Mouse (Mus musculus): Measurements from ENCODE around the gene Cln5. TPM values are rescaled to one million over a fixed set of nuclear protein-coding genes. Genes with fewer than 3 reads are reported as not detected.
A peak's percentile ranks its signal among the peaks of the same experiment; 100 is the strongest.

Gene Cln5
- total RNA-seq, 2 experiments from 2014 or later, result 39.2 to 43.9 TPM

DNA sequence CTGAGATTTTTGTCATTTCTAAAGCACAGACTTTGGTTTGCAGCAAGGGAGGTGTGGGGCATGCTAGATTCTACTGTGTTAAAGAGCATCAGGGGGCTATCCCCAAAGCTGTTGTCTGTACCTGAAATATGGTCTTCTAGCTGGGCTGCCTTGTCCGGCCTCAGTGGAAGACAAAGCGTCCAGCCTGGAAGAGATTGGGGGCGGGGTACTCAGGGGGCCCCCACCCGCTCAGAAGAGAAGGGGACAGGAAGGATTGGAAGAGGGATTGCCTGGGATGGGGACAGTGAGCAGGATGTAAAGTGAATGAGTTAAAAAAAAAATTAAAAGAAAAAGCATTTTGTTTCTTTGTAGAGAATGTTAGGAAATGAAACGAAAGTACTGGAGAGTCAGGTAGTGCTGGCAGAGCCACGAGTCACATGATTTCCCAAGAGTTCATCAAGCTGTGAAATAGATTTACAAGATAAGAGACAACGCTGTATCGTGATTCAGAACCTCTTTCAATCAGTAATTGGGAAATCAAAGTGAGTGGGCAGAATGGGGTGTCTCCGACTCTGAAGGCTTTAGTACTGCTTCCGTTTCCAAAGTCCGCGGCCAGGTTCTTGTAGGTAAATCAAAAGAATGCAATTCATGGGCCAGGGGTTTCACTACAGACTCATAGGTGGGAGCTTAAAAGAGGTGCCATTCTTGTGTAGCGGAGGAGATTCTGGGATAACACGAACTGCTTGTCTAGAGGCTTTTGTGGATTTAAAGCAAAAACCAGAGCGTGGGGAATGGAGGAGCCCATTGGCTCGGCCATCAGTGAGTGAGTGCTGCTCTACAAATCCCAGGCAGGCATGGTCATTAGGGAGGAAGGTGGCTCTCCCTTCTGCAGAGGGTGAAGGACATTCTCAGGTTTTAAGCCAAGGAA, 8.2 kb downstream of the Cln5 start:
- ATAC-seq (replicated peaks; ENCODE audit: poor library complexity), result 0 out of 2 replicates have a peak, but pooled peaks have one; percentile 24

DNA sequence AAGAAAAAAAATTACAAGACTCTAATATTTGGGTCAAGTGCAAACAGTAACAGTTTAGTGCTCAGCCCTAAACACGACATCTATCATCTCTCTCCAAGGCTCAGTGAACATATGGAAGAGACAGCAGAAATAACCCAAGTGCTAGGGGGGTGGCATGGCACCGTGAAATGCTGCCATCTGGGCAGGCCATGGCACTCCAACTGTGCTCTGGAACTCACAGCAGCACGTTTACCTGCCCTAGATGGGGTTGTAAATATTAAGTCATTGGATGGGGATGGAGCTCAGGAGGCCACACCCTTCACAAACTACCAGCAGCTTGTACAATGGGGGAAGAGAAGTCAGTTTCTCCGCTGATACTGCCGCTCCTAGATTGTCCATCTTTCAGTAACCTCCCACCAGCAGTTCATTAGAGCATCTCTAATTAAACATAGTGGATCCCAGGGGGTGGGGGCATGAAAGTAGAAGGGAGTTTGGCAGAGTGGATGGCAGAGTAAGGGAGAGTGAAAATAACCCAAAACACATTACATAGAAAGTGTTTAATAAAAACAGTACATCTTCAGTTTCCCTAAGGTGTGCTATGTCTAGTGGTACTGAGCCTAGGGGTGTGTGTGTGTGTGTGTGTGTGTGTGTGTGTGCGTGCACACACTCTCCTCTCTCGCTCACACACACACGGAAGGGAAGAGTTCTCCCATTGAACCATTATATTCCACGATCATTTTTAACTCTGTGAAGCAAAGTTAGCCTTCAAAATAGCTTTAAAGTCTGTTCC, 9.4 kb downstream of the Cln5 start:
- no peak for ATAC-seq (replicated peaks; ENCODE audit: poor library complexity)

DNA sequence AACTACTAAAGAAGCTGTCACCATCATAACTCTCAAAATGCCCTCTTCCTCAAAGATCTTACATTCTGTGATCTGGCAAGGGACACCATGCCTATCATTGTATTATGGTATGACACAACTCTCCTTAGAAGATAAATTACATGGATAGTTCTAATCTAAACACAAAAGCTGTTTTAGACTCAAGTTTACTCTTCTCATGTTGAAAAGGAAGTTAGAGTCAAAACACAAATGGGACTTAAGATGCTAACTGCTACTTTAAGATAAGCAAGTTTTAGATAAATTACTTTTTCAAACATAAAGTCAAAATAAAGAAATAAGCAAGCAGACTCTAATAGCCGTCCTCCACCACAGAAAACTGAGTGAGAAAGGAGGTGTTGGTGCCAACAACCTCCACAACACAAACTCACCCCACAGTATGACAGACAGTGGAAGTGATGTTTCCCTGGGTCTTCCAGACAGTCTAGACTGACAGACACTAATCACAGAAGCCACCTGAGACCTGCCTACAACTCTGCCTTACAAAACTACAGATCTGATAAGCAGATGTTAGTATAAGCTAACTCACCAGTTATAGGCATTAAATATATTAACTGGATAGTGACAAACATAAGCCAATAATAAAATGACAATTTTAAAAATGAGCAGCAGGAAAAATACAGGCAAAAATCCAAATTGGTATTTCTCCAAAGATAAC, 16.0 kb downstream of the Cln5 start:
- peak; percentile 27 for ATAC-seq (replicated peaks; ENCODE audit: poor library complexity)

DNA sequence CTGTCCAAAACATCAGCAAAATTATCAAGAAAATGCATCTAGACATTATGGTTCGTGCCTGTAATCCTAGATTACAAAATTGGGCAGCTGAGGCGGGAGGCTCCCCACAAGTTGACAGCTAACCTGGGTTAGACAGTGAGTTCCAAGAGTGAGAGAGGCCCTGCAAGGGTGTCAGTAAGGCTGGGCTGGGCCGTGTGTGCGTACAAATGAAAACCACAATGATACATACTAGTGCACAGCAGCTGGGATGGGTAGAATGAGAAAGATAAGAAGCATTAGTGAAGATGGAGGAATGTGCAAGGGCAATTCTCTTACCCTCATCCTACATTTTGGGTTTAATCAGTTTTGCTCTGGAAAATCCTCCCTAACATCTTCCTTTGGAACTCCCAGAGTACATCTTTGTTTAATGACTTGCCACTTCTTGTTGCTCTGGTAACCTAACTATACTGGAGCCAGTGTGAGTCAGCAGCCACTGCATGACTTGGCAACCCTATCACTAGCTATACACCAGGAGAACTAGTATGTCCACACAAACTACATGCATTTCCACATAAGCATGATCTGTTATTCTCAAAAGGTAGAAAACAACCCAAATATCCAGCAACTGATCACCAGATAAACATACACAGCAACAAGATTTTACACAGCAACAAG, 16.8 kb downstream of the Cln5 start:
- ATAC-seq (replicated peaks; ENCODE audit: poor library complexity), result peak; percentile 72

DNA sequence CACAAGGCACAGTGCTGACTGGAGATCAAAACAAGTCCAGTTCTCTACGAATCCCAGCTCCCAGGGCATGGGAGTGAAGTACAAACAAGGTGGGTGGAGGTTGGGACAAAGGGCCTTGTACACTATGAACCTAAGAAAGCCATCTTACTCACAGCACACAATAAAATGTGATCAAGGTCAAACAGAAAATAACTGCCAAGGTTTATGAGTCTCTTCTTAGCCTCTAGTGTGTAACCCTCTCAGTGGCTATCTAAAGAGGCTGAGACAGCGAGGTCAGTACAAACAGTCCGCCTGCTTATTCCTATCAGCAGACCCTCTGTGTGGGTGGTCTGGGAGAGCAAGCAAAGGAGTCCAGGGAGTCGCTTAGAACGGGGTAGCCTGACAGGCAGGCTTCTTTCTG, 17.8 kb downstream of the Cln5 start:
- no peak for ATAC-seq (replicated peaks; ENCODE audit: poor library complexity)

DNA sequence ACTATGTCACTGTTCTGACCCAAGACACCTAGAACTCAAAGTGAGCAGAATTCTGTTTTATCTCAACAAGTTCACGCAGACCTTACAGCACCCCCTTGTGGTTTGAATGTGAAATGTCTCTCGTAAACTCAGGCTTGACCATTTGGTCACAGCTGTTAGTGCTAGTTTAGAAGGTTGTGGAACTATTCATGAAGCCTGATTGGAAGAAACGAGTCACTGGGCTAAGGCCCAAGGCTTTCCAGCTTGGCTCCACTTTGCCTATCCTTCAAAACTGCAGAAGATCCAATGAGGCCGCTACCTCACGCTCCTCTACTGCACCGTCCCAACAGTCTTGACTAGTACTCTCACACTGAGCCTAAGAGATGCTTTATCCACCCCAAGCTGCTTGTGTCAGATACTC, 18.6 kb downstream of the Cln5 start:
- ATAC-seq (replicated peaks; ENCODE audit: poor library complexity), result peak; percentile 65

DNA sequence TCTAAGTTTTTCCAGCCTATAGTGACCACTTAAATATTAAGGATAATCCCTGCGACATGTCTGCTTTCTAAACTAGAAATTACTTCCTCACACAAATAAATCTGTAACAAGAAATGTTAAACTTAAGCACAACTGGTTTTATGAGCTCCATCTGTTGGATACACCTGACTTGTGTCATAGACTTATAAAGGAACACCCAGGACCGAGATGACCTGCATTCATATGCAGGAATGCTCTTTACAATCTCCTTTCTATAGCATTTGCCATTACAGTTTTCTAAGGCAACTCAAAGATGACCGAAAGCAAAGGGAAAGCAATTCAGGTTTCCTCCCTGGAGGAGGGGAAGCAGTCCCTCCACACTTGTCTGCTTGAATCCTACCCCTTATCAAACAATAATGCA, 23.2 kb downstream of the Cln5 start:
- ATAC-seq (replicated peaks; ENCODE audit: poor library complexity), result no peak

DNA sequence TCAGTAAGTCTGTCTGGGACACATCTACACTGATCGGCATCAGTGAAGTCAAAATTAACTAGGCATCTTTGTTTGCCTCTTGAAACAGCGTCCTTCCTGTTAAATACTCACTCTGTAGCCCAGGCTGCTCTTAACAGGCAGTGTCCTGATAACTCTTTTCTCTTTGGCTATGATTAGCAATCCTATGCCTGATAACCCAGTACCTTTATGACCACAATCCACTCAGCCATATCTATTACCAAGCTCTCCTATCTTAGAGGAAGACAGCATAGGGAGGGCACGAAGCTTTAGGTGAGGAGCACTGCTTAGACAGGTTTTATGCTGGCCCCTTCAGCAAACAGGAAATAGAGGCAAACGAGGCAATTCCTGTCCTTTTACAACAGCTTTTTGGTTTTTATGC, 23.7 kb downstream of the Cln5 start:
- ATAC-seq (replicated peaks; ENCODE audit: poor library complexity), result no peak

DNA sequence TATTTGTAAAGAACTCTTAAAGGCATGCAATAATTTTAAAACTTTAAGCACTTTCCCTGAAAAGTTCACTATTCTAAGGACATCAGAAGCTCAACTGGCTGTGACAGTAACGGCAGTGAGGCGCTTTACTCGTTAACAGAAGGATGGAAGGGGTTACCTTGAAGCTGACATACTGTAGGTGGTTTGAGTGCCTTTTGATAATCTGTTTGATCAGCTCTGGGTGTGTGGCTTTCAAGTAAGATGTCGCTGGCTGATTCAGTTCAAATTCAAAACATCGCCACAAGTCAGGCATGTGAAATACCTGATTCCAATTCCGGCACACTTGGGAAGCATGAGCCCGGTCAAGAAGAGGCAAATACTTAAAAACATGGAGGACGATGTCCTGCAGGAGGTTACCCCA, 25.0 kb downstream of the Cln5 start:
- ATAC-seq (replicated peaks; ENCODE audit: poor library complexity), result no peak

DNA sequence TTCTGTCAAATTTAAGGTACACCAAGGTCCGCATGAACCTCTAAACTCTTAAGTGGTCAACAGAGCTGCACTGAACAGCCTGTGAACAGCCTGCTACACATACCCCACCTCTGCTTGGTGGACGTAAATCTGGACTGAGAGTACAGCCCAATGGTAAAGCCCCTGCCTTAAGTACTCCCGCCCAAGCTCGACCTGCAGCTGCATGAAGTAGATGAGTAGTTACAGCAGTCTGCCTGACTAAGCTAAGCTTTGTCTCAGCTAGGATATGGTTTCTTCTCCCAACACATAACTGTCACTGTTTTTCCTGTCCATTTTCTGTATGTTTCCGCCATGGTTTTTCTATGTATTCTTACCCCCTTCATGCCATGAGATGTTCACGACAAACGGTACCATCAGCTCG, 25.8 kb downstream of the Cln5 start:
- ATAC-seq (replicated peaks; ENCODE audit: poor library complexity), result no peak

DNA sequence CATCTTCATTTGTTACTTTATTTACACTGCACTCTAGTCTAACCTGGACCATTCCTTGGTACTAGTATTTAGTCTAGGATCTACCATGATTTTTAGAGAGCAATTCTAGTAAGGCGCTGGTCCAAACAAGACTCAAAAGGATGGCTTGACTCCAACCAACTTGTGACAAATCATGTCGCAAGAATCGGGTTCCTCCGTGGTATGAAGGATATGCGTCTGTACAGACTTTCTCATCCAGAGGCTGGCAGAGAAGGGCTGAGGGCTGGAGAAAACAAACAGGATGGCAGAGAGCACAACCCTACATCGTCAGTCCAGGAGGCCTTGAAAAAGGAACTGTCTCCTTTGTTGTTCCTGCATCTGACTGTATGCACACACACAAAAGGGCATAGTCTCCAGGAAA, 26.6 kb downstream of the Cln5 start:
- no peak for ATAC-seq (replicated peaks; ENCODE audit: poor library complexity)

DNA sequence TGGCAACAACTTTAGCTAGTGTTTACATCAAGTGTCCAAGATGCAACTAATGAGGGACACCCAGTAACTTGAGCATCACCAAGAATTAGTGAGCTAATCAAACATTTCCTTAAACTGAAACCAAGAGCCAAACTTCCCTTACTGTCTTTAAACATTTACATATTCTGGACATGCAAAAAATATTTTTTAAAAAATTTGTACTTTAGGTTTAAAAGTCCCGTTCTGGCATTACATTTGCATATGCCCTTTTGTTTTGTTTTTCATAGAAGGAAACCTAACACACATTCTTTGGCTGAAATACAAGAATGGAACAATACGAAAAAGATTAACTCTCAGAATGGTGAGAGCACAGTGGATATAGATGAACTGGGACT, 28.2 kb downstream of the Cln5 start:
- ATAC-seq (replicated peaks; ENCODE audit: poor library complexity), result no peak

DNA sequence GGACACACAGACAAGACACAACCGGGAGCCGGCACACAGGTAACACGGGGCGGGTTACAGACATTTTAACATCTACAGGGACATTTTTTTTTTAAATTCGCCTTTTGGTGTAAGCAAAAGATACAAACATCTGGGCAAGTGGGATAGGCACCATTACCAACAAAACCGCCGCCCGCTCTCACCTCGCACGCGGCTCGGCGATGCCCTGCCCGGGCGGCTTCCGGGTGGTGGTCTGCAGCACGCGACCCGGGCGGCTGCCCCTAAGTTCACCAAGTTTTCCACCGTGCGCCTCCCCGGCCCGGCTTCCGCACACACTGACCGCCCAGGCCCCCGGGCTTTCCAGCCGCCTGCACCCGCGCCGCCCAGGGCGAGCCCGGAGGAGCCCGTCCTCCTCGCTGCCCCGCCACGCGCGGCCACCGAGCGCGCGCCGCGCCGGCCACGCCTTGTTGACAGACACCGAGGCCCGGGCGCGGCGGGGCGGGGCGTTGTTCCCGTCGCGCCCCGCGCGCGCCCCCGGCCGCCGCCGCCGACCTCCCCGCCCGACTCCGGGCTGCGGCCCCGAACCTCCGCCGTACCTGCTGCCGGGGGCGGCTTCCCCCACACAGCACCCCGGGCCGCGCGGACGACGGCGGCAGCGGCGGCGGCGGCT, 28.7 kb downstream of the Cln5 start:
- peak; percentile 72 for ATAC-seq (replicated peaks; ENCODE audit: poor library complexity)

DNA sequence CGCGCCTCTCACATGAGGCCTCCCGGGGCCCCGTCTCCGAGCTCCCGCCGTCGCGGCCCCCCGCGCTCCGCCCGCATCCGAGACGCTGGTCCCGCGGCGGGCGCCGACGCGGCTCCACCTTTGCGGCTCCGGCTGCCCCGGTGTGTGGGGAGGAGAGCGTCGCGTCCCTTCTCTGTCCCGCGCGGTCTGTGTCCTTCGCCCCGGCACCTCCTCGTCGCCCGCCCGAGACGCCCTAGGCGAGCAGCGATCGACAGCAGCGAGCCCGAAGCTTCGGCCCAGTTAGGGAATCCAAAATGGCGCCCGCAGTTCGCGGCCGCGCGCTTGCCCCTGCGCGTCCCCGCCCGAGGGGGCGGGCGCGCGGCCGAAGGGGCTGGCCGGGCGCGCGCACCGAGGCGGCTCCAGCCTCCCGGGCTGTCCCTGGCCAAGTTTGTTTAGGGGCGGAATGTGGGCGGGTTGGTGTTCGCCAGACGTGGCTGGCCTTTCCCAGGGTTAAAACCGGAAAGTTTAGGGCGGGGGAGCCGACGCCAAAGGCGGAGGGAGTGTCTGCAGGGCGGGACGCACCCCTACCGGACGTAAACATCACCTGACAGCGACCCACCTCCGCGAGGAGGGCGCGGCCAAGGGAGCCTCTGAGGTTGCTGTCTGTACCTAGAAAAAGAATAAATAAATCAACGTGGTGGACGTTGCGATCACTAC, 29.4 kb downstream of the Cln5 start, which contains the start of gene Fbxl3:
TSS of gene Fbxl3 (minus strand) at position 329 of the 696 bp plus-strand sequence.
- ATAC-seq (replicated peaks; ENCODE audit: poor library complexity), result peak; percentile 82

DNA sequence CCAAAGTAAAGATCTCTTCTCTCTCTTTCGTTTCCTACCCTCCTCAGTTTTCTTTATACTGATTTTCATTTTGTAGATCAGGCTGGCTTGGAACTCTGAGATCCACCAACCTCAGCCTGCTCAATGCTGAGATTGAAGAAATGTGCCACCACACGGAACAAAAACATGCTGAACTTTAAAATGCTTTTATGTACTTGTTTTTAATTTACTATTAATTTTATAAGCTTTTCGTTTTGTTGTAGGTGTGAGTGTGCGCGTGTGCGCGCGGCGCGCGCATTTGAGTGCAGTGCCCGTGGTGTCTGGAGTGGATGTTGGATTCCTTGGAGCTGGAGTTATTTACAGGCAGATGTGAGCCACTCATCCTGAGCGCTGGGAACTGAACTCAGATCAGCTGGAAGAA, 30.3 kb downstream of the Cln5 start:
- no peak for ATAC-seq (replicated peaks; ENCODE audit: poor library complexity)

DNA sequence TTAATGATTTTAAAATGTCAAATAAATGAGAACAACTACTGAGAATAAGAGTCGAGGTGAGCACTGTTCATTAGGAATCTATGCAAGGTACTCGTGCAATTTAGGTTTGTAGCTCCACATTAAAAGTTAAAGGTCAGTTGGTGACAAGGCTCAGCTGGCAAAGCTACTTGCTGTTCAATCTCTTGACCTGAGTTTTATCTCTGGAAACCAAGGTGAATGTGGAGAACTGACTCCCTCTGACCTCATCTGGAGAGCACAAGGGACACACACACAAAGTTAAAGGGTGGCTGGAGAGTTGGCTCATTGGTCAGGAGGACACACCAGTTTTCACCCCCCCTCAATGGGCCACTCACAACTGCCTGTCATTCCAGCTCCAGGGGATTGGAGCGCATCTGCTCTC, 31.2 kb downstream of the Cln5 start:
- ATAC-seq (replicated peaks; ENCODE audit: poor library complexity), result no peak

DNA sequence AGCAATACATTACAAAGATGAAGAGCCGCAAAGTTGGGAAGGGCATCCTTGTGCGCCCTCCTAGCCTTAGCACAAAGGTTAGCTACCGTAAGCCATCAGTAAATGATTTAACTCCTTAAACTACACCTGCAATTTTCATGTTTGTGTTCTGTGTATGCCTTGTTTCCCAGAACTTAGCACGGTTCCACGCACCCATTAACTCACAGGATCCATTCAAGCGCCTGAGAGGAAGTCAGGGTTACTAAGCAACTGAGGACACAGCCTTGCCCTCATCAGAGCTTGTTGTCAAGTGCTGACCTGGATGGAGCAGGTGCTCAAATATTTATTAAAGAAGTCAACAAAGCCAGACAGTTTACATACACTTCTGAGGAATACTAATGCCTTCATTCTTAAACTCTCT, 32.2 kb downstream of the Cln5 start:
- no peak for ATAC-seq (replicated peaks; ENCODE audit: poor library complexity)

DNA sequence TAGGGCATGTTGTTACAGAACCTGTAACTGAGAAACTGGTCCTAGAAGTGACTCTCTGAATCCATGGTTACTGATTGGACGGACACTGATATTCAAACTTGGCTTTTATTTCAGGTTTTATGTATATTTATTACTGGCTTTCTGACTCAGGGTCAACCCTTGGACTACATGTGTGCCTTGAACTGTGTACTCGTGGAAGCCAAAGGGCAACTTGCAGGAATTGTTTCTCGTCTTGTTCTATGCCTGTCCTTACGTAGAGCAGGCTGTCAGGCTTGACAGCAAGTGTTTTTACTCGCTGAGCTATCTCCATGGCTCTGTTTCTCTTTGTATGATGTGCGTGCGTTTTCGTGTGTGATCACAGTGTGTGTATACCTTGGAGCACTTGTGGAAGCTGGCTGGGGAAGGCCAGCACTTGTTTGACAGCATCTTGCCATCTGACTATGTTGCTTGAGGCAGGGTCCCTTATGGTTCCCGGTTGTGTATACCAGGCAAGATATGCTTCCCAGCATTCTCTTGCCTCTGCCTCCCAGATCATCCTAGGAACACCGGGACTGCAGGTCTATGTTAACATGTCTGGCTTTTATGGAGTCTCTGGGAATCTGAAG, 32.8 kb downstream of the Cln5 start:
- ATAC-seq (replicated peaks; ENCODE audit: poor library complexity), result no peak

DNA sequence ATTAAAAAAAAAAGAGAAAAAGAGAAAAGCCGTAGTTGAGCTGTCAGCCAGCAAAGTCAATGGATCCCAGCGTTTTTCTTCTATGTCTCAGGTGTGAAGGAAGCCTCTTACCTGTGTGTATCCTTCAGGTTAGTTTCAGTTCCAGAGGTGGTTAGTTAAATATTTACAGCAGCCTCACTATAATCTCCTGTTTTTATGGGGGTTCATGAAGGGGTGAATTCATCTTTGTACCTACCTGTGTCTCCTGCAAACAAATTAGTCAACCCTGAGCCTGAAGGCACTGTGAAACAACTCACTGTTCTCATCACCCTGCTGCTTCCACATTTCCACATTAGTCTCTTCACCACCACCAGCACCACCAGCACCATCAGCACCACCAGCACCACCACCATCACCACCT, 36.3 kb downstream of the Cln5 start:
- ATAC-seq (replicated peaks; ENCODE audit: poor library complexity), result no peak

All from megakaryocyte progenitor cell, adult 5-6 weeks (primary cell).